13 mouse cellular contexts compared by ENCODE assay signal in the genomic region with DNA sequence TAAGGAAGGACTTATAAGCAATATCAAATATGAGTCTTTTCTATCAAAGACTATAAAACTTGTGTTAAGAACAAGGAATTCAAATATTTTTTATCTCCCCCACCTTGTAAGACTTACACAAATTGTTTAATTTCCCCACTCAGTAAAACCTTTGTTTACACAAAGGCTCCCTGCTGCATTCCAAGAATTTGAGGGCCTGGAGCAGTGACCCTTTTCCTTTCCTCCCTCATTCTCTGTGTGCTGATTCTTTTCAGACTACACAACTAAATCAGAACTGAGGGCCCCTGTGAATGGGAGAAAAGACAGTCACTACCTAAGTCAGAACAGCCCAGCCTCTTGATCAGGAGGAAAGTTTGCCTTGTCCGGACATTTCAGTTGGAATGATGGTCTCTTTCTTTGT. TPM values are rescaled to one million over a fixed set of nuclear protein-coding genes. Genes with fewer than 3 reads are reported as not detected.
A peak's percentile ranks its signal among the peaks of the same experiment; 100 is the strongest.
DNase-seq lines count a peak whose midpoint lies in the region; ATAC-seq lines count a peak whose summit lies in the region.
"Had no signal": no experiment of that assay in that cellular context is flagged by ENCODE, and none has a peak within 500 bp of the region (broad histone marks: within the 10 kb centered on the region; RNA-seq: fewer than 3 reads in every experiment).

No protein-coding gene starts in this region.

- WGBS in hindbrain, embryonic 10.5 days: 15% methylated on average over 1 of the region's 1 CpGs
- 45% methylated on average over 1 of the region's 1 CpGs for WGBS in hindbrain, embryonic 16.5 days
- 26% methylated on average over 1 of the region's 1 CpGs for WGBS in midbrain, embryonic 10.5 days
- 22% methylated on average over 1 of the region's 1 CpGs for WGBS in midbrain, embryonic 14.5 days
- WGBS in intestine, embryonic 16.5 days: 49% methylated on average over 1 of the region's 1 CpGs
- WGBS in stomach, embryonic 16.5 days: 31% methylated on average over 1 of the region's 1 CpGs

- no peak overlapping the region for H3K4me2 ChIP-seq in hindbrain, embryonic 16.5 days (ENCODE audit: low read length)
- H3K4me2 ChIP-seq in midbrain, embryonic 14.5 days (ENCODE audit: low read length): no peak overlapping the region
- no peak overlapping the region for H3K4me2 ChIP-seq in intestine, embryonic 16.5 days (ENCODE audit: low read depth, low read length)
- no peak overlapping the region for H3K4me2 ChIP-seq in stomach, embryonic 16.5 days (ENCODE audit: low read depth, low read length)
- H3K4me2 ChIP-seq: midbrain, embryonic 13.5 days had no signal

- no peaks in the 10 kb centered on the region for H3K36me3 ChIP-seq in hindbrain, embryonic 10.5 days
- H3K36me3 ChIP-seq in hindbrain, embryonic 16.5 days (ENCODE audit: control insufficient read depth, insufficient read depth, low read length): no peaks in the 10 kb centered on the region
- H3K36me3 ChIP-seq in midbrain, embryonic 10.5 days: no peaks in the 10 kb centered on the region
- H3K36me3 ChIP-seq in midbrain, embryonic 14.5 days (ENCODE audit: control insufficient read depth, insufficient read depth, low read length): no peaks in the 10 kb centered on the region
- no peaks in the 10 kb centered on the region for H3K36me3 ChIP-seq in intestine, embryonic 16.5 days (ENCODE audit: control insufficient read depth, insufficient read depth, low read length)
- no peaks in the 10 kb centered on the region for H3K36me3 ChIP-seq in stomach, embryonic 16.5 days (ENCODE audit: control insufficient read depth, insufficient read depth, low read length)
- H3K36me3 ChIP-seq: midbrain, embryonic 13.5 days had no signal

- H3K4me3 ChIP-seq in hindbrain, embryonic 10.5 days: no peak overlapping the region
- no peak overlapping the region for H3K4me3 ChIP-seq in hindbrain, embryonic 16.5 days (ENCODE audit: low read length)
- no peak overlapping the region for H3K4me3 ChIP-seq in midbrain, embryonic 10.5 days
- H3K4me3 ChIP-seq in midbrain, embryonic 14.5 days (replicated peaks; ENCODE audit: low read depth, low read length): no peak overlapping the region
- H3K4me3 ChIP-seq in intestine, embryonic 16.5 days (ENCODE audit: low read length): no peak overlapping the region
- no peak overlapping the region for H3K4me3 ChIP-seq in stomach, embryonic 16.5 days (replicated peaks; ENCODE audit: low read length)
- H3K4me3 ChIP-seq: midbrain, embryonic 13.5 days had no signal

- peaks cover 53% of the 10 kb centered on the region for H3K4me1 ChIP-seq in hindbrain, embryonic 10.5 days (replicated peaks)
- H3K4me1 ChIP-seq in hindbrain, embryonic 16.5 days (ENCODE audit: control insufficient read depth, insufficient read depth, low read depth, low read length): peaks cover 8% of the 10 kb centered on the region
- peaks cover 41% of the 10 kb centered on the region for H3K4me1 ChIP-seq in midbrain, embryonic 10.5 days
- peaks cover 10% of the 10 kb centered on the region; the same call in 1 of the 2 replicates for H3K4me1 ChIP-seq in midbrain, embryonic 14.5 days (ENCODE audit: control insufficient read depth, insufficient read depth, low read length)
- H3K4me1 ChIP-seq in intestine, embryonic 16.5 days (ENCODE audit: control insufficient read depth, insufficient read depth, low read length): peaks cover 24% of the 10 kb centered on the region
- peaks cover 33% of the 10 kb centered on the region for H3K4me1 ChIP-seq in stomach, embryonic 16.5 days (ENCODE audit: control insufficient read depth, insufficient read depth, low read length)

- no peak for ATAC-seq in hindbrain, embryonic 16.5 days
- no peak for ATAC-seq in midbrain, embryonic 14.5 days (ENCODE audit: low FRiP score, low TSS enrichment)
- no peak for ATAC-seq in intestine, embryonic 16.5 days
- no peak for ATAC-seq in stomach, embryonic 16.5 days (ENCODE audit: insufficient read depth, low FRiP score)
- ATAC-seq: forebrain, embryonic 14.5 days; midbrain, embryonic 13.5 days had no signal

- no peaks in the 10 kb centered on the region for H3K27me3 ChIP-seq in hindbrain, embryonic 10.5 days (ENCODE audit: insufficient read depth, poor library complexity, severe bottlenecking)
- H3K27me3 ChIP-seq in hindbrain, embryonic 16.5 days (replicated peaks; ENCODE audit: control insufficient read depth, insufficient read depth, low read length): no peaks in the 10 kb centered on the region
- no peaks in the 10 kb centered on the region for H3K27me3 ChIP-seq in midbrain, embryonic 10.5 days (ENCODE audit: low read depth, poor library complexity, severe bottlenecking)
- no peaks in the 10 kb centered on the region for H3K27me3 ChIP-seq in midbrain, embryonic 14.5 days (ENCODE audit: control insufficient read depth, insufficient read depth, low read length)
- H3K27me3 ChIP-seq in intestine, embryonic 16.5 days (replicated peaks; ENCODE audit: control insufficient read depth, insufficient read depth, low read length): no peaks in the 10 kb centered on the region
- H3K27me3 ChIP-seq in stomach, embryonic 16.5 days (ENCODE audit: control insufficient read depth, insufficient read depth, low read length): no peaks in the 10 kb centered on the region
- H3K27me3 ChIP-seq: midbrain, embryonic 13.5 days had no signal

- no peak for DNase-seq in hindbrain, embryonic 10.5 days (ENCODE audit: low spot score)
- DNase-seq in midbrain, embryonic 10.5 days (ENCODE audit: low spot score): no peak
- DNase-seq in midbrain, embryonic 14.5 days: no peak
- DNase-seq in ovary, postnatal 36 days (ENCODE audit: low spot score): no peak
- DNase-seq: heart, adult 18-20 months; right cerebral cortex, postnatal 4 days; thymus, postnatal 14 days had no signal

- no peaks in the 10 kb centered on the region for H3K9me3 ChIP-seq in hindbrain, embryonic 10.5 days
- H3K9me3 ChIP-seq in hindbrain, embryonic 16.5 days (ENCODE audit: control insufficient read depth, low read length): no peaks in the 10 kb centered on the region
- H3K9me3 ChIP-seq in midbrain, embryonic 10.5 days (replicated peaks): no peaks in the 10 kb centered on the region
- H3K9me3 ChIP-seq in midbrain, embryonic 14.5 days (ENCODE audit: control insufficient read depth, low read length): no peaks in the 10 kb centered on the region
- no peaks in the 10 kb centered on the region for H3K9me3 ChIP-seq in intestine, embryonic 16.5 days (ENCODE audit: control insufficient read depth, low read length)
- no peaks in the 10 kb centered on the region for H3K9me3 ChIP-seq in stomach, embryonic 16.5 days (replicated peaks; ENCODE audit: control insufficient read depth, low read length)
- H3K9me3 ChIP-seq: midbrain, embryonic 13.5 days had no signal

- H3K9ac ChIP-seq in hindbrain, embryonic 16.5 days (ENCODE audit: low read depth, low read length): no peak overlapping the region
- no peak overlapping the region for H3K9ac ChIP-seq in midbrain, embryonic 14.5 days (replicated peaks; ENCODE audit: low read length)
- H3K9ac ChIP-seq in intestine, embryonic 16.5 days (ENCODE audit: low read depth, low read length): peak overlapping the region; percentile 58; the same call in 1 of the 2 replicates
- no peak overlapping the region; the same call in 1 of the 2 replicates for H3K9ac ChIP-seq in stomach, embryonic 16.5 days (ENCODE audit: low read length)
- H3K9ac ChIP-seq: liver, embryonic 14.5 days; midbrain, embryonic 13.5 days had no signal

- peak overlapping the region; percentile 86 for H3K27ac ChIP-seq in hindbrain, embryonic 10.5 days
- H3K27ac ChIP-seq in hindbrain, embryonic 16.5 days (ENCODE audit: low read depth, low read length): no peak overlapping the region
- peak overlapping the region; percentile 69 for H3K27ac ChIP-seq in midbrain, embryonic 10.5 days (replicated peaks)
- H3K27ac ChIP-seq in midbrain, embryonic 14.5 days (replicated peaks; ENCODE audit: low read depth, low read length): no peak overlapping the region
- peak overlapping the region; percentile 73 for H3K27ac ChIP-seq in intestine, embryonic 16.5 days (ENCODE audit: low read length)
- peak overlapping the region; percentile 95 for H3K27ac ChIP-seq in stomach, embryonic 16.5 days (ENCODE audit: low read length)
- H3K27ac ChIP-seq: liver, embryonic 14.5 days; midbrain, embryonic 13.5 days had no signal

RNA-seq across cellular contexts. Expression of gene Lsp1, which starts 5.9 kb away (rescaled TPM):
- 17.9 and 19.4 TPM in 2 replicates for polyA plus RNA-seq in hindbrain, embryonic 10.5 days (2016; fragmentation: Nextera tagmentation; extraction: Ambion mirVana)
- 5.5 and 6.0 TPM in 2 replicates for polyA plus RNA-seq in hindbrain, embryonic 16.5 days (2015; fragmentation: Nextera tagmentation; extraction: Ambion mirVana)
- polyA plus RNA-seq in midbrain, embryonic 10.5 days (2016; fragmentation: Nextera tagmentation; extraction: Ambion mirVana): 14.2 and 15.0 TPM in 2 replicates
- 2.7 and 8.0 TPM in 2 replicates for polyA plus RNA-seq in midbrain, embryonic 14.5 days (2014; fragmentation: Nextera tagmentation; extraction: Ambion mirVana)
- polyA plus RNA-seq in intestine, embryonic 16.5 days (2015; fragmentation: Nextera tagmentation; extraction: Ambion mirVana): 125 and 134 TPM in 2 replicates
- 216 and 235 TPM in 2 replicates for polyA plus RNA-seq in stomach, embryonic 16.5 days (2015; fragmentation: Nextera tagmentation; extraction: Ambion mirVana)

RNA-seq across cellular contexts. Expression of gene Tnni2, which starts 13.1 kb away (rescaled TPM):
- polyA plus RNA-seq in hindbrain, embryonic 10.5 days (2016; fragmentation: Nextera tagmentation; extraction: Ambion mirVana): 1.2 and 1.3 TPM in 2 replicates
- polyA plus RNA-seq in hindbrain, embryonic 16.5 days (2015; fragmentation: Nextera tagmentation; extraction: Ambion mirVana): 2.0 and 22.5 TPM in 2 replicates
- polyA plus RNA-seq in midbrain, embryonic 10.5 days (2016; fragmentation: Nextera tagmentation; extraction: Ambion mirVana): 0.52 and 1.5 TPM in 2 replicates
- not detected in 2 replicates for polyA plus RNA-seq in midbrain, embryonic 14.5 days (2014; fragmentation: Nextera tagmentation; extraction: Ambion mirVana)
- 4.3 and 4.7 TPM in 2 replicates for polyA plus RNA-seq in intestine, embryonic 16.5 days (2015; fragmentation: Nextera tagmentation; extraction: Ambion mirVana)
- polyA plus RNA-seq in stomach, embryonic 16.5 days (2015; fragmentation: Nextera tagmentation; extraction: Ambion mirVana): 20.2 and 217 TPM in 2 replicates

RNA-seq across cellular contexts. Expression of gene Syt8, which starts 20.1 kb away (rescaled TPM):
- not detected in 2 replicates for polyA plus RNA-seq in hindbrain, embryonic 10.5 days (2016; fragmentation: Nextera tagmentation; extraction: Ambion mirVana)
- polyA plus RNA-seq in hindbrain, embryonic 16.5 days (2015; fragmentation: Nextera tagmentation; extraction: Ambion mirVana): not detected in 2 replicates
- 0.34 TPM in 1 of 2 replicates, not detected in the other for polyA plus RNA-seq in midbrain, embryonic 10.5 days (2016; fragmentation: Nextera tagmentation; extraction: Ambion mirVana)
- polyA plus RNA-seq in midbrain, embryonic 14.5 days (2014; fragmentation: Nextera tagmentation; extraction: Ambion mirVana): not detected in 2 replicates
- 8.8 and 10.4 TPM in 2 replicates for polyA plus RNA-seq in intestine, embryonic 16.5 days (2015; fragmentation: Nextera tagmentation; extraction: Ambion mirVana)
- 31.1 and 50.1 TPM in 2 replicates for polyA plus RNA-seq in stomach, embryonic 16.5 days (2015; fragmentation: Nextera tagmentation; extraction: Ambion mirVana)
- polyA plus RNA-seq: forebrain, embryonic 14.5 days; midbrain, embryonic 13.5 days had no signal

RNA-seq across cellular contexts. Expression of gene Tnnt3, which starts 43.9 kb away (rescaled TPM):
- polyA plus RNA-seq in hindbrain, embryonic 10.5 days (2016; fragmentation: Nextera tagmentation; extraction: Ambion mirVana): 1.1 and 3.0 TPM in 2 replicates
- polyA plus RNA-seq in hindbrain, embryonic 16.5 days (2015; fragmentation: Nextera tagmentation; extraction: Ambion mirVana): 3.1 and 25.7 TPM in 2 replicates
- polyA plus RNA-seq in midbrain, embryonic 10.5 days (2016; fragmentation: Nextera tagmentation; extraction: Ambion mirVana): 1.9 TPM in 2 replicates
- polyA plus RNA-seq in midbrain, embryonic 14.5 days (2014; fragmentation: Nextera tagmentation; extraction: Ambion mirVana): 1.1 TPM in 1 of 2 replicates, not detected in the other
- 2.1 and 3.2 TPM in 2 replicates for polyA plus RNA-seq in intestine, embryonic 16.5 days (2015; fragmentation: Nextera tagmentation; extraction: Ambion mirVana)
- 12.0 and 208 TPM in 2 replicates for polyA plus RNA-seq in stomach, embryonic 16.5 days (2015; fragmentation: Nextera tagmentation; extraction: Ambion mirVana)

Comparison
In these comparisons a context has a peak if more than half of its experiments do, and no peak if none do; other contexts are left out.
1. H3K27ac ChIP-seq: peak in hindbrain, embryonic 10.5 days (single experiment), midbrain, embryonic 10.5 days (single experiment), intestine, embryonic 16.5 days (single experiment) and stomach, embryonic 16.5 days (single experiment); none in hindbrain, embryonic 16.5 days (single experiment) and midbrain, embryonic 14.5 days (single experiment).